Mouse (Mus musculus): ENCODE results near the gene Wdr27.

GRCm38 (mm10) chr17:14779356-14779755 lies 163.6 kb downstream of the Wdr27 start:
- TF ChIP-seq CTCF (IDR thresholded peaks at IDR 0.05; ENCODE audit: low read depth, low read length) (no peak), POLR2A (IDR thresholded peaks at IDR 0.05; ENCODE audit: borderline replicate concordance, low read depth, low read length) (no peak)
